Mouse (Mus musculus) embryonic facial prominence, embryonic 12.5 days (tissue): Measurements from ENCODE around the gene Rab8a. TPM values are rescaled to one million over a fixed set of nuclear protein-coding genes. Genes with fewer than 3 reads are reported as not detected.

Experiments used
- ATAC-seq: fragments of 200-750 bp; cut with Nextera tagmentation; 2 replicates; pipeline ENCODE4 v1.8.0; 2017; ENCODE audit not compliant: insufficient number of reproducible peaks, insufficient read depth, low FRiP score, low TSS enrichment
- H3K27ac ChIP-seq: fragments of 300-500 bp; sonication (generic); 2 replicates; pipeline ENCODE4 v1.5.1; 2016; ENCODE audit warnings: mild to moderate bottlenecking
- H3K27me3 ChIP-seq: fragments of 300-500 bp; sonication (generic); 2 replicates; pipeline ENCODE4 v1.6.1; 2016; ENCODE audit warnings: mild to moderate bottlenecking, moderate library complexity
- H3K36me3 ChIP-seq: fragments of 300-500 bp; sonication (generic); 2 replicates; pipeline ENCODE4 v1.6.1; 2016; ENCODE audit warnings: mild to moderate bottlenecking
- H3K4me1 ChIP-seq: fragments of 300-500 bp; sonication (generic); 2 replicates; pipeline ENCODE4 v1.6.1; 2016
- H3K4me2 ChIP-seq: fragments of 300-500 bp; sonication (generic); replicated peaks from 2 replicates; pipeline ENCODE4 v1.6.1; 2016; ENCODE audit warnings: mild to moderate bottlenecking, moderate library complexity
- H3K4me3 ChIP-seq: fragments of 300-500 bp; sonication (generic); 2 replicates; pipeline ENCODE4 v1.5.1; 2016; ENCODE audit warnings: mild to moderate bottlenecking
- H3K9ac ChIP-seq: fragments of 300-500 bp; sonication (generic); 2 replicates; pipeline ENCODE4 v1.6.1; 2016; ENCODE audit warnings: mild to moderate bottlenecking, moderate library complexity
- H3K9me3 ChIP-seq: fragments of 300-500 bp; sonication (generic); 2 replicates; pipeline ENCODE4 v1.6.1; 2016; ENCODE audit warnings: mild to moderate bottlenecking, moderate library complexity
- WGBS: fragments of 180-500 bp; shearing (Covaris S2); methylation state at CpG from one replicate; pipeline ENCODE4 v1.1.7; 2016; 5-methylcytosine and 5-hydroxymethylcytosine counted together
- polyA plus RNA-seq: library from polyadenylated mRNA; unstranded; fragments of >200 nt; fragmentation: Nextera tagmentation; extraction: Ambion mirVana; gene quantifications from 2 replicates; pipeline ENCODE4 v1.2.1, GENCODE M21; 2016

The Rab8a gene
- polyA plus RNA-seq, 1 experiment from 2014 or later, result 123 TPM

DNA sequence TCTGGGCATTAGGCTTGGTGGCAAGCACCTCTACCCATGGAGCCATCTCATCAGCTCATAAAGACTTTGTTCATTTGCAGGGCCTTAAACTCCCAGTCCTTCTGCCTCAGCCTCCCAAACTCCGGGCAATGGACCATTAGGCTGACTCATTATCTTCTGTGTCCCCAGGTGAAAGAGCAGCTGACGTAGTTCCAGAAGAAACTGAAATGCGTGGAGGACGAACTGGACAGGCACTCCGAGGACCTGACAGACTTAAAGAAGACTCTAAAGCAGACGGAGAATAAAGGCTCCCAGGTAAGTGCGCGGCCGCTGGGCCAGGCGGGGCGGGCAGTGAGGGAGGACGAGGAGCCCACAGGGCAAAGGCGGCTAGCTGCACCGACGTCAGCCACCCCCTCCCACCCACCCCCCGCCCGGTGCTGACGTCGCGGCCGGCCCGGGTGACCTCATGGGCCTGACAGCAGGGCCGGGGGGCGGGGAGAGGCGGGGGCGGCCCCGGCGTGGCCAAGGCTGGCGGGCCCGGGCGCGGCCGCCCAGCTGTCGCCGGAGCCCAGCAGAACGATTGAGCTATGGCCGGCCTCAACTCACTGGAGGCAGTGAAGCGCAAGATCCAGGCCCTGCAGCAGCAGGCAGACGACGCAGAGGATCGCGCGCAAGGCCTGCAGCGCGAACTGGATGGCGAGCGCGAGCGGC lies 26.1 kb upstream of the Rab8a start, which contains the start of gene Tpm4:
TSS of gene Tpm4 (plus strand) at position 220 of the 690 bp plus-strand sequence.
- Histone ChIP-seq H3K27ac (peak within 1 kb of the TSS; percentile 100), H3K4me3 (peak within 1 kb of the TSS; percentile 83), H3K9ac (peak within 1 kb of the TSS; percentile 93), H3K9me3 (no peaks in the 10 kb centered on the region), H3K27me3 (no peaks in the 10 kb centered on the region), H3K4me1 (peaks cover 11% of the 10 kb centered on the region; the same call in 1 of the 2 replicates), H3K4me2 (peak within 1 kb of the TSS; percentile 77), H3K36me3 (peaks cover 20% of the 10 kb centered on the region)
- WGBS, result 2% methylated on average over 33 of the region's 49 CpGs
- peak; percentile 73 for ATAC-seq

DNA sequence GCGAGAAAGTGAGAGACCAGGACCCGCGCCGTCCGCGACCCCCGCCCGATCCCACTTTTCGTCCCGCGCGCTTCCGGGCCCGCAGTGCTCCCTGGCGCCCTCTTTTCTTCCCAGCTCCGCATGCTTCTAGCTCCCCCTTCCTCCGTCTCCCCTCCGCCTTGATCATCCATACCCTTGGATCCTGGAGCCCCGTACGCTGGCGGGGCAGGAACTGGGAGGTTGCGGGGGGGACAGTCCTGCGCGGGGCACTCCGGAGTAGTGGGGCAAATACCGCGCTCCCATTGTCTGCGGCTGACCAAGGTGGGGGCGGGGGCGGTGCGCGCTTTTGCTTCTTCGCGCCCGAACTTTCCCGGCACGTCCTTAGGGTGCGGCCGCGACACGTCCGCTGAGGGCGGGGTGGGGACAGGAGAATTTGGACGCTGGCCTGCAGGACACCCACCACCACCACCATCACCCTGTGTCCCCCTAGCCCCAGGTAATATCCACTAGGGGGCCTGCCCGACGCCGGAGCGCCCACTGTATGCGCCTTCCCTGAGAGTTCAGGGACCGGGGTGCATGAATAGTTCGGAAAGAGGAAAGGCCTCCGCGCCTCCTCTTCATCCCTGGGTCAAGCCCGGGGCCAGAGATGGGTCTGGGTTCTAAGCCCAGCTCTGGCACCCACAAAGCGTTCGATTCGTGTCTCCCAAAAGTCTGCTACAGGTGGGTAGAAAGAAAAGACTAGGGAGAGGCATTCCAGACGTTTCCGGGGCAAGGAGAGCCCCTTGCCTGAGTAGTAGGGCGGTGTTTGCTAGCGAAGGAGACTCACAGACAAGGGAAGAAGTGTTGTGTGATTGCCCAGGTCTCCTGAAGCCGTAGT lies 25.3 kb upstream of the Rab8a start:
- WGBS, result under 1% methylated on average over 56 of the region's 62 CpGs
- Histone ChIP-seq H3K4me1 (peaks cover 11% of the 10 kb centered on the region; the same call in 1 of the 2 replicates), H3K9me3 (no peaks in the 10 kb centered on the region), H3K36me3 (peaks cover 28% of the 10 kb centered on the region), H3K9ac (peak overlapping the region; percentile 93), H3K27me3 (no peaks in the 10 kb centered on the region), H3K27ac (peak overlapping the region; percentile 100), H3K4me2 (peak overlapping the region; percentile 77), H3K4me3 (peak overlapping the region; percentile 83)
- ATAC-seq, result peak; percentile 23

DNA sequence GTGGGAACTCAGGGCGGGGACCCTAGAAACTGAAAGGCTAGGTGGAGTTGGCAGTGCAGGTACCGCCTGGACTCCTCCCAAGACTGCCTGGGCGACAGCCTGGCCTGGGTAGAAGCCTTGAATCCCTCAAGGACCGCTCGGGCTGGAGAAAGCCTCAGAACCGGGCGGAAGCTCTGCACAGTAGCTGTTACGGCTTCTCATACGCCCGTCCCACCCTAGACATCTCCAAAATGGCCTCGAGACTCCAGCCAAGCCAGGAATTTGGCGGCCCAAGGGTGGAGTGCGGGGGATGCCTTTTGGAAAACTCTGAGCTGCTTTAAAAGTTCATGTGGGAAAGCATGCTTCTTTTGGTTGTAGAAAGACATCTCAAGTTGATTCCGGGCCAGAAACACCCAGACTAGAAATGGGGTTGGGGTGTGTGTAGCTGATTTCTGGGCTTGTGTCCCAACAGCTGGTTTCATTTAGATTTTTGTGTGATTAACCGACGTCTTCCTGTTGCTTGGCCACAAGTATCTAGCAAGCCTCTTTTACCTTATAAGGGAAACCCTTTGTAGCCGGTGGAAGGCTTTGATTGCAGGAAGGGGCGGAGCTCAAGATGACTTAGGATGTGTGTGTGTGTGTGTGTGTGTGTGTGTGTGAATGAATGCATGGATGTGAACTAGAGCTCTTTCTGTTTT lies 24.6 kb upstream of the Rab8a start:
- peak; percentile 63 for ATAC-seq
- Histone ChIP-seq H3K9ac (peak overlapping the region; percentile 93), H3K36me3 (peaks cover 36% of the 10 kb centered on the region), H3K27ac (peak overlapping the region; percentile 100), H3K4me2 (peak overlapping the region; percentile 77), H3K27me3 (no peaks in the 10 kb centered on the region), H3K4me1 (peaks cover 9% of the 10 kb centered on the region; the same call in 1 of the 2 replicates), H3K4me3 (peak overlapping the region; percentile 83), H3K9me3 (no peaks in the 10 kb centered on the region)
- WGBS, result 1% methylated on average over 18 of the region's 18 CpGs

DNA sequence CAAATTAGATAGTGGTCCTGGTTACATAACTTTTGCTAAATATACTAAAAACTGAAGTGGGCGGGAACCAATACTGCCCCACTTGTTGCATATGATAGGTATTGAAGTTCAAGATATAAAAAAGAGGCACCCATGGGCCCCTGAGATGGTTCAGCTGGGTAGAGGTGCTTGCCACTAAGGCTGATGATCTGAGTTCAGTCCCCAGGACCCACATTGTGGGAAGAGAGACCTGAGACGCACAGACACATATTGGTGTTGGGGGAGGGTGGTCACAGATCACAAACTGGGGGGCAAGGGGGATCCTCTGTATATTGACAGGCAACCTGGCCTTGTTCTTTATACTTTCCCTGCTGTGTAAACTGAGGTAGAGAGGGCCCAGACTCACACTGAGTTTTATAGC lies 23.6 kb upstream of the Rab8a start:
- 85% methylated on average over 2 of the region's 2 CpGs for WGBS
- no peak overlapping the region for H3K4me3 ChIP-seq
- no peaks in the 10 kb centered on the region for H3K27me3 ChIP-seq
- no peaks in the 10 kb centered on the region for H3K9me3 ChIP-seq
- peak overlapping the region; percentile 77 for H3K4me2 ChIP-seq
- no peak overlapping the region for H3K9ac ChIP-seq
- no peak for ATAC-seq
- no peak overlapping the region for H3K27ac ChIP-seq
- H3K36me3 ChIP-seq, result peaks cover 45% of the 10 kb centered on the region
- peaks cover 8% of the 10 kb centered on the region; the same call in 1 of the 2 replicates for H3K4me1 ChIP-seq

DNA sequence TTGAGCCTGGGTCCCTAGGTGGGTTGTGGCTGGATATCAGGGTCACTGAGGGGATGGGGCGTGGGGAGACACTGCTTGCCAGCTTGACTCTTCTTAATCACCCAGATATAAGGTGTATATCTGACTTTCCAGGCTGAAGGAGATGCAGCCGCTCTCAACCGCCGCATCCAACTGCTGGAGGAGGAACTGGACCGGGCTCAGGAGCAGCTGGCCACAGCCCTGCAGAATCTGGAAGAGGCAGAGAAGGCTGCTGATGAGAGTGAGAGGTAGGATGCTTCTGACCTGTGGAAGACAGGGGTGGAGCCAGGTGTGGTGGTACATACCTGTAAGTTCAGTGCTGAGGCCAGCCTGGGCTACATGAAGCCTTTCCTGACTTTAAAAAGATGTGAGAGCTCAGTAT lies 22.5 kb upstream of the Rab8a start:
- no peaks in the 10 kb centered on the region for H3K27me3 ChIP-seq
- H3K27ac ChIP-seq, result peak overlapping the region; percentile 18; the same call in 1 of the 2 replicates
- no peak for ATAC-seq
- no peak overlapping the region for H3K9ac ChIP-seq
- H3K9me3 ChIP-seq, result no peaks in the 10 kb centered on the region
- peaks cover 8% of the 10 kb centered on the region; the same call in 1 of the 2 replicates for H3K4me1 ChIP-seq
- WGBS, result 98% methylated on average over 5 of the region's 5 CpGs
- H3K4me2 ChIP-seq, result no peak overlapping the region
- H3K4me3 ChIP-seq, result no peak overlapping the region
- peaks cover 56% of the 10 kb centered on the region for H3K36me3 ChIP-seq

DNA sequence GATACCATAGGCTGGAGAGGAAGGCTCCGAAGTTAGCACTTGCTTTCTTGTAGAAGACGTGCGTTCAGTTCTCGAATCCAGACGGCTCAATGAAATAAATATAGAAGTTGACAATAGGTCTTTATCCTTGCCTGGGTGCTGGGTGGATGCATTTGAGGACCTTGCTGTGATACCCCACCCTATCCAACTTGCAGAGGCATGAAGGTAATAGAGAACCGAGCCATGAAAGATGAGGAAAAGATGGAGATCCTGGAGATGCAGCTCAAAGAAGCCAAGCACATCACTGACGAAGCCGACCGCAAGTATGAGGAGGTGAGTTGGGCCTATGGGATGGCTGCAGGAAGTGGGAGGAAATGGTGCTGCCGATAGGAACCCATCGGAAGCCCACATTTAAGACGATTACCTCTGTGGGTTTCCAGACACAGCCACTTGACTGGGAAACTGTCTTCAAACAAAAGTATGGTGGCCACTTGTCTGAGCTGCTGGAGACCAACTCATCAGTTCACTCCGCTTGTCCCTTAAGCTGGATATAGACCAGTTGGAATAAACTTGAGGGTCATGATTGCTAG lies 17.7 kb upstream of the Rab8a start:
- no peaks in the 10 kb centered on the region for H3K27me3 ChIP-seq
- no peak overlapping the region for H3K27ac ChIP-seq
- H3K36me3 ChIP-seq, result peaks cover 96% of the 10 kb centered on the region
- no peak overlapping the region for H3K9ac ChIP-seq
- WGBS, result 92% methylated on average over 13 of the region's 13 CpGs
- H3K4me1 ChIP-seq, result no peaks in the 10 kb centered on the region
- ATAC-seq, result no peak
- H3K4me3 ChIP-seq, result no peak overlapping the region
- H3K4me2 ChIP-seq, result no peak overlapping the region
- H3K9me3 ChIP-seq, result no peaks in the 10 kb centered on the region

DNA sequence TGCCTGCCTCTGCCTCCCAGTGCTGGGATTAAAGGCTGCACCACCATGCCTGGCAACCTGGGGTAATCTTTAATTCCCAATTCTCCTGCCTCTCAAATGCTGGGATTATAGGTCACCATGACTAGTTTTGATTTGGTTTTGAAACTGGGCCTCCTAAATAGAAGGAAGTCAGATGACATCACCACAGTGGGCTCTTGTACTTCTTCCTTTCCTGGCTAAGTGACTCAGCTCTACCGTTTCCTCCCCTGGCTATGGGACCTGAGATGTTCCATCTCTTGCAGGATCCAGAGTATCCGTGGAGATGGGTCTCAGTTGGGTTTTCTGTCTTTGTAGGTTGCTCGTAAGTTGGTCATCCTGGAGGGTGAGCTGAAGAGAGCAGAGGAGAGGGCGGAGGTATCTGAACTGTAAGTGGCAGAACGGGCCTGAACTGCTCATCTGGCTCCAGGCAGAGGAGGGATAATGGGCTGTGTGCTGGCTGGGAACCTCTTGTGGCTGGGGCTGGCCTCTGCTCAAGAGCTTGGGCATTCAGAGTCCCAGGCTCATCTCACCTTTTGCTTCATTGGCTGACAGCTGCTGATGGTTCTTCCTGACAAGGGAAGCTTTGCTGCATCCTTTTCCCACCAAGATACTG lies 16.5 kb upstream of the Rab8a start:
- Histone ChIP-seq H3K9me3 (no peaks in the 10 kb centered on the region), H3K9ac (no peak overlapping the region), H3K4me3 (no peak overlapping the region), H3K4me1 (no peaks in the 10 kb centered on the region), H3K36me3 (peaks cover 93% of the 10 kb centered on the region), H3K27me3 (no peaks in the 10 kb centered on the region), H3K27ac (no peak overlapping the region), H3K4me2 (no peak overlapping the region)
- ATAC-seq, result no peak
- 89% methylated on average over 5 of the region's 5 CpGs for WGBS

DNA sequence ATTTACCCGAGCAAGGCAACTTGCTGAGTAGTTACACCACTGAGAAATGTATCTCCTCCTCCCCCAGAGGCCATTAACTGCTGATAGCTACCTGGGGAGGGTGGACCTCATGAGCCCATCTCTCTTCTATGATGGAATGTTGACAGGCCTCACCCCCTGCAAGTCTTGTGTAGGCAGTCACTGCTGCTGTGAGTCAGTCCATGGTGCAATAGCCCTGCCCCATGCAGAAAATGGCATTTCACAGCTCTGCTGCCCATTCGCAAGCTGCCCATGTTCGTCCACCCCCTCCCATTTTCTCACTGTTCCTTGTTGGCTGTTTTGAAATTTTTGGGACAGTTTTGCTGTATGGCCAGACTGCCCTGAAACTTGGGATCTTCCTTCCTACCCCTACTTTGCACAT lies 15.5 kb upstream of the Rab8a start:
- 88% methylated on average over 3 of the region's 3 CpGs for WGBS
- Histone ChIP-seq H3K9ac (no peak overlapping the region), H3K4me2 (no peak overlapping the region), H3K36me3 (peaks cover 91% of the 10 kb centered on the region), H3K27ac (no peak overlapping the region), H3K27me3 (no peaks in the 10 kb centered on the region), H3K4me1 (no peaks in the 10 kb centered on the region), H3K4me3 (no peak overlapping the region), H3K9me3 (no peaks in the 10 kb centered on the region)
- ATAC-seq, result no peak

DNA sequence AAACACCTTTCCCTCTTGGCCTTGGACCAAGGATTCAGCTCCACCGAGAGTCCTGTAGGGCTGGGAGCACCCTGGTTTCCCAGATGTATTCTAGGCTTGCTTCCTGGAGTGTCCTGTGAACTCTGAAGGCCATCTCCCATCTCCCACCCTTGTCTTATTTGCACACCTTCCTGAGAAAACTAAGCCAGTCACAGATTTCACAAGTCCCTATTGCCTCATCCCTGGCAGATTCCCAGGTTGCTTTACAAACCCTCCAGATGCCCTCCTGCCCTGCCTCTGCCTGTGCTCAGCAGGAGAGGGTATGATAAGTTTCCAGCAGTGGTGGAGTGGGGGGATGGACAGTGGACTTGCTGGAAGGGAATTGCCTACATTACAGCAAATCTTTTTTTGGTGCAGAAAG lies 14.9 kb upstream of the Rab8a start:
- ATAC-seq, result no peak
- no peak overlapping the region for H3K4me3 ChIP-seq
- no peak overlapping the region for H3K4me2 ChIP-seq
- no peak overlapping the region for H3K9ac ChIP-seq
- no peaks in the 10 kb centered on the region for H3K27me3 ChIP-seq
- no peaks in the 10 kb centered on the region for H3K4me1 ChIP-seq
- 94% methylated on average over 1 of the region's 1 CpGs for WGBS
- H3K27ac ChIP-seq, result no peak overlapping the region
- no peaks in the 10 kb centered on the region for H3K9me3 ChIP-seq
- peaks cover 90% of the 10 kb centered on the region for H3K36me3 ChIP-seq

DNA sequence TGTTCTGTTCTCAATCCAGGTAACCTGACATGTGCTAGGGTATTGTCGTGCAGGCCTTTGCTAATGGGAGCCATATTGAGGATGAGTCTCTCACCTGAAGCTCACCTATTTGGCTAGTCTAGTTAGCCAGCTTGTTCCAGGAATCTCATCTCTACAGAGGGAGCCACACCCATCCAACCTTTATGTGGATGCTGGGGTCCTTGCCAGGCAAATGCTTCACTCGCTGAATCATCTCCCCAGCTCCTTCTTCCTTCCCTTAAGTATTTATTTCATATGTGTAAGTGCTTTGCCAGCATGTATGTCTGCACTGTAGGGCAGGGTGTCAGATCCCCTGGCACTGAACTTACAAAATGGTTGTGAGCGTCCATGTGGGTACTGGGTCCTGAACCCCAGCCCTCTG lies 14.4 kb upstream of the Rab8a start:
- WGBS, result 90% methylated on average over 3 of the region's 3 CpGs
- ATAC-seq, result no peak
- no peak overlapping the region for H3K4me3 ChIP-seq
- no peak overlapping the region for H3K9ac ChIP-seq
- H3K36me3 ChIP-seq, result peaks cover 90% of the 10 kb centered on the region
- H3K27me3 ChIP-seq, result no peaks in the 10 kb centered on the region
- H3K9me3 ChIP-seq, result no peaks in the 10 kb centered on the region
- no peak overlapping the region for H3K27ac ChIP-seq
- H3K4me2 ChIP-seq, result no peak overlapping the region
- no peaks in the 10 kb centered on the region for H3K4me1 ChIP-seq

DNA sequence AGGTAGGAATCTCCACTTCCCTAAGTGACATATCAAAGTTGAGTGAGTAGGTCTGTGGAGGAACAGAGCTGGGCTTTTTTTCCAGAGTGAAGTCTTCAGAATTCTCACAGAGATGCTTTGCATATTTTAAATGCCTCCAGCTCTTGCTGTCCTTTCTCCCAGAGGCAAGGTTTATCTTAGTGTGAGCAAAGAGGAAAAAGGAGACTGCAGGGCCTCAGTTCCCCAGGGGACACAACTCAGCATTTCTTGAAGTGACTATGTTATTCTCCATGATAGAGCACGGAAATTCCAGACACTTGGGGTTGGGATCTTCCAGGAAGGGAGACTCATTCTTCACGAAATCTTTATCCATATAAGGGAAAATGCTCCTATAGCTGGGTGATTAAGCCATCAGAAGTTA lies 13.7 kb upstream of the Rab8a start:
- WGBS, result 80% methylated on average over 2 of the region's 2 CpGs
- H3K27ac ChIP-seq, result no peak overlapping the region
- no peaks in the 10 kb centered on the region for H3K27me3 ChIP-seq
- no peak for ATAC-seq
- no peaks in the 10 kb centered on the region for H3K4me1 ChIP-seq
- no peak overlapping the region for H3K4me2 ChIP-seq
- no peak overlapping the region for H3K9ac ChIP-seq
- no peaks in the 10 kb centered on the region for H3K9me3 ChIP-seq
- peaks cover 90% of the 10 kb centered on the region for H3K36me3 ChIP-seq
- H3K4me3 ChIP-seq, result no peak overlapping the region
